Mouse (Mus musculus) erythroblast, embryonic 14.5 days (primary cell): ENCODE results near the gene Ppid.

ENCODE experiments used
- GATA1 ChIP-seq: IDR thresholded peaks from 2 replicates; pipeline ENCODE4 v1.6.1; 2012; ENCODE audit warnings: low read length, inconsistent platforms, mixed read lengths
- TAL1 ChIP-seq: IDR thresholded peaks from 3 replicates; pipeline ENCODE4 v1.6.1; 2012; ENCODE audit warnings: low read length, inconsistent platforms, mixed read lengths

DNA sequence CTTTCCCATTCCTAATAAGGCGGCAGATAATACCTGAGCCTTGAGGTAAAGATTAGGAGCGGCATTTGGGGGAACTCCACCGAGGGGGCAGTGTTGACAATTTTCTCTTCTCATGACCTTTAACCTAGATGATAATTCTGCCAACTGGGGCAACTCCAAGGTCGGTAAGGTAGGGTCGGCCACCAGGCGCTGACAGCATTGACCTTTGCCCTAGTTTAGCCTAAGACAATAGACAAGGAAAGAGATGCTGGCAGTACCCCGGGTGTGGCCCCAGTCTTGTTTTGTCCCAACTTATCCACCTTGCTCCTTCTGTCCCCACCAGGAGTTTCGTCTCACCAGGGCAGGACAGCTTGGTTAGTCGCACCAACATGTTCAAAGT lies 37.0 kb downstream of the Ppid start:
- TF ChIP-seq TAL1, result no peak
- TF ChIP-seq GATA1, result no peak; the same call in 1 of the 2 replicates
